ENCODE assay signal across 21 mouse cellular contexts in the genomic region with DNA sequence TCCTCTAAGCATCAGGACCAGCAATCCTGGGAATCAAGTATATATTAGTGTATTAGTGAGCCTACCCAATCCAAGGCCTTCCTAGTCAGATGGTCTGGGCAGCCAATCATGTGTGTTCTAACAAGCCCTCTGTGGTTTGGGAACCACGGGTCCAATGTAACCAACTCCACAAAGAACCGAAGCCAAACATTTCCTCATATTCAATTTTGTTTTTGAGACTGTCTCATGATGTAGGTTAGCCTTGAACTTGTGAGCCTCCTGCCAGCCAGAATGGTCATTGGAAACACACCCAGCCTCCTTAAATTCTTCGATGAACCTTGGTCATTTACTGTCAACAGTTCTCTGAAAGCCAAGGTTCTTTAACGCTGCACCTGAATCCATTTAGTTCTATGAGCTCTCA.
"Had no signal": no experiment of that assay in that cellular context is flagged by ENCODE, and none has a peak within 500 bp of the region (broad histone marks: within the 10 kb centered on the region; RNA-seq: fewer than 3 reads in every experiment).

No protein-coding gene starts in this region.

- H3K4me3 ChIP-seq: lung, embryonic 15.5 days; megakaryocyte, embryonic 14.5 days; midbrain, embryonic 13.5 days; midbrain, embryonic 15.5 days; neural tube, embryonic 13.5 days; neural tube, embryonic 15.5 days; stomach, embryonic 15.5 days had no signal

- H3K36me3 ChIP-seq: lung, embryonic 15.5 days; midbrain, embryonic 13.5 days; midbrain, embryonic 15.5 days; neural tube, embryonic 13.5 days; neural tube, embryonic 15.5 days; stomach, embryonic 15.5 days had no signal

- H3K9me3 ChIP-seq: lung, embryonic 15.5 days; megakaryocyte, embryonic 14.5 days; midbrain, embryonic 13.5 days; midbrain, embryonic 15.5 days; neural tube, embryonic 13.5 days; neural tube, embryonic 15.5 days; stomach, embryonic 15.5 days had no signal

- H3K9ac ChIP-seq: lung, embryonic 15.5 days; midbrain, embryonic 13.5 days; midbrain, embryonic 15.5 days; neural tube, embryonic 13.5 days; neural tube, embryonic 15.5 days; stomach, embryonic 15.5 days had no signal

- H3K27me3 ChIP-seq: megakaryocyte, embryonic 14.5 days; stomach, embryonic 15.5 days had no signal

- H3K27ac ChIP-seq: lung, embryonic 15.5 days; midbrain, embryonic 13.5 days; midbrain, embryonic 15.5 days; neural tube, embryonic 13.5 days; neural tube, embryonic 15.5 days; stomach, embryonic 15.5 days; stomach, postnatal 0 days had no signal

- ATAC-seq: lung, postnatal 0 days; midbrain, embryonic 13.5 days; midbrain, embryonic 15.5 days had no signal

- H3K4me1 ChIP-seq: lung, embryonic 15.5 days; midbrain, embryonic 13.5 days; midbrain, embryonic 15.5 days; stomach, embryonic 15.5 days had no signal

- DNase-seq: lung, adult 2 months; lung, postnatal 14 days; lung, postnatal 36 days; retina, postnatal 1 day; right cerebral cortex, adult 18-20 months; right cerebral cortex, postnatal 25 days; right cerebral cortex, postnatal 4 days; spleen, adult 18-20 months; thymus, adult 2 months; thymus, postnatal 25 days; thymus, postnatal 4 days had no signal

- H3K4me2 ChIP-seq: lung, embryonic 15.5 days; midbrain, embryonic 11.5 days; midbrain, embryonic 13.5 days; midbrain, embryonic 15.5 days; neural tube, embryonic 13.5 days; neural tube, embryonic 15.5 days; stomach, embryonic 15.5 days had no signal
